Mouse (Mus musculus): Measurements from ENCODE around the gene Cemip. TPM values are rescaled to one million over a fixed set of nuclear protein-coding genes. Genes with fewer than 3 reads are reported as not detected.
A peak's percentile ranks its signal among the peaks of the same experiment; 100 is the strongest.

The Cemip gene
- total and polyA plus RNA-seq, 3 experiments, result under 0.01 TPM; not detected in 2

DNA sequence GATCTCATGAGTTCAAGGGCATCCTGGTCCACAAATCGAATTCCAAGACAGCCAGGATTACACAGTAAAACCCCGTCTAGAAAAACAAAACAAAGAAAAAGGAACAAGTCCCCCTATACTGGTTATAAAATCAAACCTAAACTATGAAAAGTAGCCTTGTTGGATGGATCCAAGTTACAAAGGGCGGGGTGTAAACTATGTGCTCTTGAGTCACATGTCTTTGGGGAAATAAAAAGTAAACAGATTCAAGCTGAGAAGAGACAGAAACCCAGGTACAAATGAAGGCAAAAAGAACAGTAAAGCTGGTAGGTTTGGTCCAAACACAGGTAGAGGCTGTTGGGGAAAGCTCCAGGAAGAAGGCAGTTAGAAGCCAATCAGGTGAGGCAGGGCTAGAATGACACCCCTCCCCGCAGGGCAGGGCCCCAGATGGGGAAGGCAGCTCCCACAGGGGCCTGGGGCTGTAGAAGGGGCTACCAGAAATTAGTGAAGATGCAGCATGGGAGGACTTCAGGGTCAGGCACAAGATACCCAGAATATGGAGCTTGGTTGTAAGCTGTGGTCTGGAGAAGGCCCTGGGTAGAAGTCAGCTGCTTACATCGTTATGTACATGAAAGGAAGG lies 33.9 kb upstream of the Cemip start:
- in situ Hi-C loops (cut with MboI; ENCODE audit: low pct_ligation_motif_present, low pct_unique_long_range_greater_than_20kb, low sequenced_read_pairs), result no loop called here

DNA sequence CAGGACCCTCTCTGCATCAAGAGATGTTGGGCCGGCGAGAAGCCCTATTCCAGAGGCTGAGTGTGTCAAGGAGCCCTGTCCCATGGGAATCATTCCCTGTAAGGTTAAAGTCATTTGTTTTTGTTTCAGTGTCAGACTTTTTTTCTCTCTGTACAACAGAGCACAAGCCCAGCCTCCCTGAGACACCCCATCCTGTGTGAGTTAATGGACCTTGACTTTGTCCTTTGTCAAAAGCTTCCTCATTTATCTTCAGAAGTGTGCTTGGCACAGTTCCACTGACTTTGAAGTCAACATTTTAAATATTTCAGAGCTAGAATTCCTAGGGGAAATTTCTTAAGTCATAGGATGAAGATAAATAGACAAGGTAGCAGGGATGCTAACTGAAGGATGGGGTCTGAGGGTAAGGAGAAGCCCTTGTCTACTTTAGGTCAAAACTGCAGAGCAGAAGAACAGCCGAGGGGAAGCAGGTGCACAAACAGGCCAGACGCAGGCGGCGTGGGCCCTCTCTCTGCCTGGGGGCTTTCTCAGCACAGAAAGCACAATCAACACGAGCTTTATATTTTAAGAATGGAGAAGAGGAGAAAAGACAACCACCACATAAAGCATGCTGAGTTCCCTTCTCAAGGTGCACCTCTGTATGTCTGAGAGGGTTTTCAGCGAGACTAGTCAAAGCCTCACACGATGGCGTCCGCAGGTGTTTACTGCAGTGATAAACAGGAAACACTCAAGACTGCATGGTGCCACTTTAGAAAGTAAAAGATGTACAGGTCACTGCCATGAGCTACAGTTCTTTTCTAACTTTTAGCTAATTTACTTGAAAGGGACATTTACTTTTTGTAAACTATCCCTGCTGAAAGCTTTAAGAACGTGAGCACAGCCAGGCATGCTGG lies 33.2 kb upstream of the Cemip start:
- Histone ChIP-seq H3K27me3 (replicated peaks) (no peaks in the 10 kb centered on the region), H3K36me3 (replicated peaks in 1 of 2; ENCODE audit: control insufficient read depth in 1 of 2, insufficient read depth in 1 of 2, low read length in 1 of 2) (peaks cover 0 to 56% of the 10 kb centered on the region in 2 experiments), H3K79me2 (replicated peaks; ENCODE audit: control insufficient read depth, extremely low read depth, insufficient read depth, poor library complexity, severe bottlenecking) (peaks cover 22% of the 10 kb centered on the region), H3K27ac (ENCODE audit: insufficient read depth, low read depth) (no peak overlapping the region), H3K9me3 (replicated peaks; ENCODE audit: low read length) (no peaks in the 10 kb centered on the region), H3K4me1 (ENCODE audit: control insufficient read depth in 1 of 2, insufficient read depth in 2 of 2) (peaks cover 7 to 91% of the 10 kb centered on the region in 2 experiments), H3K4me3 (replicated peaks in 1 of 3; ENCODE audit: low read depth in 2 of 3, low read length in 2 of 3, poor library complexity in 1 of 3) (no peak overlapping the region), H3K4me2 (ENCODE audit: insufficient read depth, low read depth, poor library complexity, severe bottlenecking) (no peak overlapping the region), H3K9ac (ENCODE audit: insufficient read depth, low read depth) (no peak overlapping the region)
- peak; percentile 33 for DNase-seq (ENCODE audit: extremely low read depth)
- in situ Hi-C loops (cut with MboI; ENCODE audit: low pct_ligation_motif_present, low pct_unique_long_range_greater_than_20kb, low sequenced_read_pairs), result no loop called here
- dilution Hi-C loops (cut with MboI; ENCODE audit: extremely low pct_ligation_motif_present, extremely low pct_unique_long_range_greater_than_20kb, low sequenced_read_pairs), result no loop called here
- TF ChIP-seq BHLHE40 (IDR thresholded peaks at IDR 0.05; ENCODE audit: low read depth, low read length) (0 out of 2 replicates have a peak, but pooled peaks have one; percentile 7), MAZ (IDR thresholded peaks at IDR 0.05; ENCODE audit: low read depth, low read length) (no peak)

More for the DNA sequence above, 33.9 kb upstream of the Cemip start:
- dilution Hi-C loops (cut with MboI; ENCODE audit: extremely low pct_ligation_motif_present, extremely low pct_unique_long_range_greater_than_20kb, low sequenced_read_pairs), result no loop called here
- Histone ChIP-seq H3K79me2 (replicated peaks; ENCODE audit: control insufficient read depth, extremely low read depth, insufficient read depth, poor library complexity, severe bottlenecking) (peaks cover 22% of the 10 kb centered on the region), H3K27ac (ENCODE audit: insufficient read depth, low read depth) (no peak overlapping the region), H3K9me3 (replicated peaks; ENCODE audit: low read length) (no peaks in the 10 kb centered on the region), H3K9ac (ENCODE audit: insufficient read depth, low read depth) (no peak overlapping the region), H3K4me1 (ENCODE audit: control insufficient read depth in 1 of 2, insufficient read depth in 2 of 2) (peaks cover 7 to 85% of the 10 kb centered on the region in 2 experiments), H3K36me3 (replicated peaks in 1 of 2; ENCODE audit: control insufficient read depth in 1 of 2, insufficient read depth in 1 of 2, low read length in 1 of 2) (peaks cover 0 to 51% of the 10 kb centered on the region in 2 experiments), H3K27me3 (replicated peaks) (no peaks in the 10 kb centered on the region), H3K4me3 (replicated peaks in 1 of 3; ENCODE audit: low read depth in 2 of 3, low read length in 2 of 3, poor library complexity in 1 of 3) (no peak overlapping the region), H3K4me2 (ENCODE audit: insufficient read depth, low read depth, poor library complexity, severe bottlenecking) (no peak overlapping the region)
- TF ChIP-seq EP300 (IDR thresholded peaks at IDR 0.05; ENCODE audit: low read length), result no peak
- TF ChIP-seq MXI1 (IDR thresholded peaks at IDR 0.05; ENCODE audit: low read depth, low read length), result no peak
- no peak for TF ChIP-seq BHLHE40 (IDR thresholded peaks at IDR 0.05; ENCODE audit: low read depth, low read length)
- no peak for TF ChIP-seq ZNF384 (IDR thresholded peaks at IDR 0.05; ENCODE audit: low read depth, low read length)
- no peak for TF ChIP-seq MAX (IDR thresholded peaks at IDR 0.05; ENCODE audit: low read length)
- no peak for TF ChIP-seq ELF1 (IDR thresholded peaks at IDR 0.05; ENCODE audit: low read depth, low read length)
- TF ChIP-seq ETS1 (conservative IDR thresholded peaks at IDR 0.05; ENCODE audit: low read depth, low read length), result no peak
- DNase-seq (ENCODE audit: extremely low read depth), result no peak

DNA sequence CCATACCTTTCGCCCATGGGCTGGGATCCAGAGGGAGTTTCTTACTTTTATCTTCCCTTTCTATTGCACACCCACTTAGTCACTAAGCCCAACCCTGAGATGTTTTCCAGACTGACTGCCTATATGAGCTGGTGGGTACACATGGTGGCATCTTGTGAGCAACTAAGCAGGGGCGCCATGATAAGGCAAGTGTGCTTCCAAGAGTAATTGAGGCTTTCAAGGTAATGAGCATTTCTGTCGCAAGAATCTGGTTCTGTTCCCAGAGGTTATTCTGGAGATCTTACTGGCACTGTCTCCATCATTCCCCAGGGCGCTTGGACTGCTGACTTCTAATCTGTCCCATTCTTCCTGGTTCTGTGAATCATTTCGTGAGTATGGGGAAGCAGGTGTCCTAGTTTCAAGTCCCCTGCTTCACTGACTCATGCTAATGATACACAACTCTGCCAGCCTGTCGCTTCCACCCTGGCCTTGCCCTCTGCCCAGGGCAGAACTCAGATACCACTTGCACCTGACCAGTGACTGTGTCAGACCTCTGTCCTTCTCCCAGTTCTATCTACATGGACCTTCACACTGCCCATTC lies 31.3 kb upstream of the Cemip start:
- no peak overlapping the region for H3K27ac ChIP-seq (ENCODE audit: insufficient read depth, low read depth)
- peaks cover 10 to 63% of the 10 kb centered on the region in 2 experiments for H3K36me3 ChIP-seq (replicated peaks in 1 of 2; ENCODE audit: control insufficient read depth in 1 of 2, insufficient read depth in 1 of 2, low read length in 1 of 2)
- H3K9me3 ChIP-seq (replicated peaks; ENCODE audit: low read length), result no peaks in the 10 kb centered on the region
- dilution Hi-C loops (cut with MboI; ENCODE audit: extremely low pct_ligation_motif_present, extremely low pct_unique_long_range_greater_than_20kb, low sequenced_read_pairs) (no loop called here), in situ Hi-C loops (cut with MboI; ENCODE audit: low pct_ligation_motif_present, low pct_unique_long_range_greater_than_20kb, low sequenced_read_pairs) (no loop called here)
- DNase-seq (ENCODE audit: extremely low read depth), result no peak
- H3K4me1 ChIP-seq (ENCODE audit: control insufficient read depth in 1 of 2, insufficient read depth in 2 of 2), result peaks cover 8 to 76% of the 10 kb centered on the region in 2 experiments
- no peak overlapping the region for H3K4me3 ChIP-seq (replicated peaks in 1 of 3; ENCODE audit: low read depth in 2 of 3, low read length in 2 of 3, poor library complexity in 1 of 3)
- H3K4me2 ChIP-seq (ENCODE audit: insufficient read depth, low read depth, poor library complexity, severe bottlenecking), result no peak overlapping the region
- no peaks in the 10 kb centered on the region for H3K27me3 ChIP-seq (replicated peaks)
- no peak overlapping the region for H3K9ac ChIP-seq (ENCODE audit: insufficient read depth, low read depth)
- peaks cover 16% of the 10 kb centered on the region for H3K79me2 ChIP-seq (replicated peaks; ENCODE audit: control insufficient read depth, extremely low read depth, insufficient read depth, poor library complexity, severe bottlenecking)
- TF ChIP-seq ZMIZ1 (IDR thresholded peaks at IDR 0.05; ENCODE audit: low read depth, low read length) (no peak), TCF12 (IDR thresholded peaks at IDR 0.05; ENCODE audit: low read depth, low read length) (no peak), EP300 (IDR thresholded peaks at IDR 0.05; ENCODE audit: low read length) (no peak), RCOR1 (conservative IDR thresholded peaks at IDR 0.05; ENCODE audit: low read depth, low read length) (no peak), ZC3H11A (IDR thresholded peaks at IDR 0.05; ENCODE audit: low read depth, low read length) (no peak), NRF1 (IDR thresholded peaks at IDR 0.05; ENCODE audit: low read depth, low read length) (no peak), E2F4 (IDR thresholded peaks at IDR 0.05; ENCODE audit: insufficient replicate concordance, low read depth, low read length) (no peak), SMC3 (IDR thresholded peaks at IDR 0.05; ENCODE audit: low read depth, low read length) (no peak), PAX5 (IDR thresholded peaks at IDR 0.05; ENCODE audit: low read length) (no peak), JUN (IDR thresholded peaks at IDR 0.05; ENCODE audit: insufficient read depth, low read depth, low read length) (no peak), TBP (conservative IDR thresholded peaks at IDR 0.05; ENCODE audit: low read depth, low read length) (no peak), CHD2 (IDR thresholded peaks at IDR 0.05; ENCODE audit: low read length) (no peak), MXI1 (IDR thresholded peaks at IDR 0.05; ENCODE audit: low read depth, low read length) (no peak), ELF1 (IDR thresholded peaks at IDR 0.05; ENCODE audit: low read depth, low read length) (no peak), ETS1 (conservative IDR thresholded peaks at IDR 0.05; ENCODE audit: low read depth, low read length) (no peak), IRF4 (IDR thresholded peaks at IDR 0.05; ENCODE audit: low read depth, low read length) (no peak), MEF2A (IDR thresholded peaks at IDR 0.05; ENCODE audit: borderline replicate concordance, low read depth, low read length) (no peak)

All from CH12.LX (cell line).